Mouse (Mus musculus): Measurements from ENCODE around the gene Bcl2l12. TPM values are rescaled to one million over a fixed set of nuclear protein-coding genes. Genes with fewer than 3 reads are reported as not detected.

Gene Bcl2l12
- total and polyA plus RNA-seq, 3 experiments, result 16.6 to 24.6 TPM; not detected in 1

GRCm38 (mm10) chr7:44960512-44960910 is 38.0 kb downstream of the Bcl2l12 start:
- H3K36me3 ChIP-seq (ENCODE audit: control insufficient read depth in 1 of 2, insufficient read depth in 2 of 2, low read length in 2 of 2), result no peaks in the 10 kb centered on the region
- H3K9ac ChIP-seq (ENCODE audit: control insufficient read depth, low read depth, low read length, poor library complexity, severe bottlenecking), result no peak overlapping the region
- H3K9me3 ChIP-seq (replicated peaks; ENCODE audit: insufficient read depth, low read length), result no peaks in the 10 kb centered on the region

DNA sequence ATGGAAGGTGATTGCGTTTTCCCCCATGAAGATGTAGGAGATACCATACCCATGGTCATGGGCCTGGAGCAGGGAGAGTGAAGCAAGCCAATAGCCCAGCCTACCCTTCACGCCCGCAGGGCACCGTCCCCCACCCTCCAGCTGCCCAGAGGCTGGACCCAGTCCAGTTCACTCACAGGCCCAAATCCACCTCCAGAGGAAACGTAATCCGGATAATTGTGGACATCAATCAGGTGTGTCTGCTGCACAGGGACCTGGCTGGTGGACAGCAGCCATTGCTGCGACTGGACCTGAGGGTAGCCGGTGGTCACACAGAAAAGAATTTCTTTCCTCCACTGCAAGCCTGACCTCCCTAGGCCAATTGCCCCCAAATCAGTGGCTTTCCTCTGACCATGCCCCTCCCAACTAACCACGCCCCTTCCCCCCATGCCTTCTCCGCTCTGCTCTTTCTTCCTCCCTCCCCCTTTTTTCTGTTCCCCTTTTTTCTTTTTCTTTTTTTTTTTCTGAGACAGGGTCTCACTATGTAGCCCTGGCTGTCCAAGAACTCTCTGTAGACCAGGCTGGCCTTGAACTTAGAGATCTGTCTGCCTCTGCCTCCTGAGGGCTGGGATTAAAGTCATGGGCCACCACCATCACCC is 38.5 kb downstream of the Bcl2l12 start:
- no peaks in the 10 kb centered on the region for H3K9me3 ChIP-seq (replicated peaks; ENCODE audit: insufficient read depth, low read length)
- H3K9ac ChIP-seq (ENCODE audit: control insufficient read depth, low read depth, low read length, poor library complexity, severe bottlenecking), result no peak overlapping the region
- no peaks in the 10 kb centered on the region for H3K36me3 ChIP-seq (ENCODE audit: control insufficient read depth in 1 of 2, insufficient read depth in 2 of 2, low read length in 2 of 2)
- TF ChIP-seq MAZ (IDR thresholded peaks at IDR 0.05; ENCODE audit: low read depth, low read length) (peak; percentile 50; the same call in 1 of the 2 replicates), ZNF384 (IDR thresholded peaks at IDR 0.05; ENCODE audit: low read depth, low read length) (peak; percentile 86), ZKSCAN1 (IDR thresholded peaks at IDR 0.05; ENCODE audit: low read depth, low read length) (no peak), MAX (IDR thresholded peaks at IDR 0.05; ENCODE audit: low read length) (no peak)
- peaks cover 0 to 4% of the 10 kb centered on the region in 2 experiments; a peak in 1 of 4 replicates for H3K4me1 ChIP-seq (ENCODE audit: control insufficient read depth in 1 of 2, insufficient read depth in 2 of 2, low read length in 2 of 2)
- no peaks in the 10 kb centered on the region for H3K79me2 ChIP-seq (ENCODE audit: control insufficient read depth, insufficient read depth, low read length, poor library complexity)
- H3K4me3 ChIP-seq (ENCODE audit: control insufficient read depth in 1 of 2, insufficient read depth in 1 of 2, low read depth in 2 of 2, low read length in 2 of 2), result no peak overlapping the region
- no peak overlapping the region for H3K27ac ChIP-seq (ENCODE audit: control insufficient read depth, low read depth, low read length)
- DNase-seq (ENCODE audit: low read depth, low spot score), result peak; percentile 54
- H3K27me3 ChIP-seq (ENCODE audit: control insufficient read depth in 1 of 2, insufficient read depth in 2 of 2, low read length in 2 of 2), result no peaks in the 10 kb centered on the region

More at GRCm38 (mm10) chr7:44960512-44960910, 38.0 kb downstream of the Bcl2l12 start:
- Histone ChIP-seq H3K4me3 (ENCODE audit: control insufficient read depth in 1 of 2, insufficient read depth in 1 of 2, low read depth in 2 of 2, low read length in 2 of 2) (no peak overlapping the region), H3K27ac (ENCODE audit: control insufficient read depth, low read depth, low read length) (no peak overlapping the region), H3K79me2 (ENCODE audit: control insufficient read depth, insufficient read depth, low read length, poor library complexity) (no peaks in the 10 kb centered on the region), H3K4me1 (ENCODE audit: control insufficient read depth in 1 of 2, insufficient read depth in 2 of 2, low read length in 2 of 2) (peaks cover 0 to 4% of the 10 kb centered on the region in 2 experiments; a peak in 1 of 4 replicates), H3K27me3 (ENCODE audit: control insufficient read depth in 1 of 2, insufficient read depth in 2 of 2, low read length in 2 of 2) (no peaks in the 10 kb centered on the region)
- TF ChIP-seq CHD2 (IDR thresholded peaks at IDR 0.05; ENCODE audit: low read length) (no peak), TAL1 (IDR thresholded peaks at IDR 0.05; ENCODE audit: low read length) (no peak), UBTF (IDR thresholded peaks at IDR 0.05; ENCODE audit: borderline replicate concordance, insufficient read depth, low read depth, low read length) (no peak), NRF1 (IDR thresholded peaks at IDR 0.05; ENCODE audit: insufficient read depth, low read depth, low read length, poor library complexity, severe bottlenecking) (no peak), POLR2A (IDR thresholded peaks at IDR 0.05; ENCODE audit: control insufficient read depth in 1 of 2, insufficient read depth in 1 of 2, low read depth in 1 of 2, low read length in 2 of 2, poor library complexity in 1 of 2) (no peak), BHLHE40 (IDR thresholded peaks at IDR 0.05; ENCODE audit: borderline replicate concordance, low read depth, low read length) (no peak), ZKSCAN1 (IDR thresholded peaks at IDR 0.05; ENCODE audit: low read depth, low read length) (no peak), GABPA (IDR thresholded peaks at IDR 0.05; ENCODE audit: low read depth, low read length) (no peak), ZMIZ1 (IDR thresholded peaks at IDR 0.05; ENCODE audit: low read depth, low read length) (no peak), GATA1 (IDR thresholded peaks at IDR 0.05; ENCODE audit: low read depth, low read length) (no peak), ZC3H11A (IDR thresholded peaks at IDR 0.05; ENCODE audit: low read depth, low read length) (no peak), MAZ (IDR thresholded peaks at IDR 0.05; ENCODE audit: low read depth, low read length) (no peak), TBP (IDR thresholded peaks at IDR 0.05; ENCODE audit: low read depth, low read length) (no peak), CTCF (IDR thresholded peaks at IDR 0.05 in 2 of 3, conservative IDR thresholded peaks at IDR 0.05 in 1 of 3; ENCODE audit: control insufficient read depth in 1 of 3, insufficient read depth in 1 of 3, low read depth in 2 of 3, low read length in 3 of 3, poor library complexity in 1 of 3, severe bottlenecking in 1 of 3) (no peak), JUND (IDR thresholded peaks at IDR 0.05; ENCODE audit: low read depth, low read length) (no peak), HCFC1 (IDR thresholded peaks at IDR 0.05; ENCODE audit: low read depth, low read length) (no peak), MEF2A (IDR thresholded peaks at IDR 0.05; ENCODE audit: extremely low read depth, insufficient replicate concordance, low read depth, low read length, poor library complexity, severe bottlenecking) (no peak), CHD1 (IDR thresholded peaks at IDR 0.05; ENCODE audit: low read depth, low read length) (no peak), TCF12 (IDR thresholded peaks at IDR 0.05; ENCODE audit: low read depth, low read length) (no peak), SIN3A (IDR thresholded peaks at IDR 0.05; ENCODE audit: low read length) (no peak)
- no peak for DNase-seq (ENCODE audit: low read depth, low spot score)
